Mouse (Mus musculus) heart, postnatal 36 days (tissue): ENCODE measurements around the gene Adipoq. TPM values are rescaled to one million over a fixed set of nuclear protein-coding genes. Genes with fewer than 3 reads are reported as not detected.
"Not testable (repeated sequence)": the region's sequence is repeated elsewhere in the genome, so short reads cannot be mapped to it uniquely, and the experiment has no call there.

Experiments
- DNase-seq, 2 experiments: peaks; one replicate each; pipeline ENCODE4 v3.0.0; 2021 to 2022
- intact Hi-C: fragments of 180-260 bp; cut with DNase I; formaldehyde crosslinking; loops from one replicate; pipeline ENCODE4 v1.15.1; 2025
- total RNA-seq, 2 experiments: library from RNA; stranded (reverse); gene quantifications; 2 replicates each; pipeline ENCODE4 v1.2.3; 2021

Gene Adipoq
- total RNA-seq, 2 experiments from 2014 or later: 3.7 to 11.8 TPM

DNA sequence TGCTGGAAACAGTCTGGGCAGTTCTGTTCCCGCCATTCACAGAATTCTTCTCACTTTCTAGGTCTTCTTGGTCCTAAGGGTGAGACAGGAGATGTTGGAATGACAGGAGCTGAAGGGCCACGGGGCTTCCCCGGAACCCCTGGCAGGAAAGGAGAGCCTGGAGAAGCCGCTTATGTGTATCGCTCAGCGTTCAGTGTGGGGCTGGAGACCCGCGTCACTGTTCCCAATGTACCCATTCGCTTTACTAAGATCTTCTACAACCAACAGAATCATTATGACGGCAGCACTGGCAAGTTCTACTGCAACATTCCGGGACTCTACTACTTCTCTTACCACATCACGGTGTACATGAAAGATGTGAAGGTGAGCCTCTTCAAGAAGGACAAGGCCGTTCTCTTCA, 10.7 kb downstream of the Adipoq start:
- intact Hi-C loops: no loop called here
- no peak for DNase-seq

DNA sequence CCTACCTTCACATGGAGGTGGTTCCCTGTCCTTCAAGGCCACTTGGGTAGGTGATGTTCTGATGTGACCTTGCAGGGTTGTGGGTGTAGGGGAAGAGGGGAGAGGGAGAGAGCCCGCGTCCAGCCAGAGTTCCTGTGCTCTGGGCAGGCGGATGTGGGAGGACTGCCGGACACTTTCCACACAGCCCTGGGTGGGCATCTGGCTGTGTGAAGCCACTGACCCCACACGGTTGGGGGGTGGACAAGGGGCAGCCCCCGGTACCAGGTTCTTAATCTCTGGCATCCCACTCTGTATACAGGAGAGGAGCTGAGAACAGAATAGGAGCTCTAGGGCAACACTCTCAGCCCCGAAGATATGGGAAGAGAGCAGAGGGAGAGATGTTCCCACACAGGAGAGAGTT, 12.0 kb downstream of the Adipoq start:
- no peak for DNase-seq
- intact Hi-C loops: no loop called here

DNA sequence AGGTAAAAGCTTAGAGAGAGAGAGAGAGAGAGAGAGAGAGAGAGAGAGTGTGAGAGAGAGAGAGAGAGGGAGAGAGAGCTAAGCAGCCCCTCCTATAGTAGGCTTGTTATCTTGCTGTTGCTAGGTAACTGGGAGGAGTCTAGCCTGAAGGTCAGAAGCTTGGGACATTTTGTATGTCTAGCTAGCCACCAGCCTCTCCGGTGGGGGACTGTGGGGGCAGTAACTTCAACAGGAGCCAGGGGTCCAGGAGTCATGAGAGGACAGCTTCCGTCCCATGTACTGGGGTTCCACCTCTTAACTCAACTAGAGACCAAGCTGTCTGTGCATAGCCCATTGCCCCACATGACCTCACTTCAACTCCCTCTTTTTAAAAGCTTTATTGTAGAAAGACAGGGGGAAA, 12.6 kb downstream of the Adipoq start:
- intact Hi-C loops: no loop called here
- DNase-seq: no peak

DNA sequence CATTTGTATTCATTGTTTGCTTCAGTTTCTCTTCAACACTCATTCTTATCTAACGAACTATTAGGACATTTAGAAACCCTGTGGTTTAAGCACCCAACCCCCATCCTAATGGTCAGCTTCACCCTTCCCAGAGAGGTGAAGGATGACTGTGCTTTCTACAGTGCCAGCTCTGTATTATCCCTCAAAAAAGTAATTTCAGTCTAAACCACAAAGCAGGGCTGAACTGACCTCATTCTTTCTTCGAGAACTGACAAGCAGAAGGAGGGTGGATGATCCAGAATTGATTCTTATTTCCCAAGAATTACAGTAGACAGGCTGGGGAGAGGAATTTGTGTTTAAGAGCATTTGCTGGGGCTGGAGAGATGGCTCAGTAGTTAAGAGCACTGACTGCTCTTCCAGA, 13.4 kb downstream of the Adipoq start:
- intact Hi-C loops: no loop called here
- no peak for DNase-seq

DNA sequence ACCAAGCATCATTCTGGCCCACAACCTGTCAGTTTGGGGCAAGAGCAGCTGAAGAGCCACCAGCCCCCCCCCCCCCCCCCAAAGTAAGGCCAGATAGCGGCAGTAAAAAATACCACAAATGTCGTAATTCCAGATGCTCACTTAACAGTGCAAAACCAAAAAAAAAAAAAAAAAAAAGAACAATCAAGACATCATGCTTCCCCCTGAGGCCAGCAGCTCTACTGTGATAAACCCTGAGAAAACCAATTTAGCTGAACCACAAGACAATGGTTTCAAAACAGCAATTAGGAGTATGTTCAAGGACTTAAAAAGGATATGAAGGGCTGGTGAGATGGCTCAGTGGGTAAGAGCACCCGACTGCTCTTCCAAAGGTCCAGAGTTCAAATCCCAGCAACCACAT, 15.8 kb downstream of the Adipoq start:
- intact Hi-C loops: no loop called here
- no peak for DNase-seq

DNA sequence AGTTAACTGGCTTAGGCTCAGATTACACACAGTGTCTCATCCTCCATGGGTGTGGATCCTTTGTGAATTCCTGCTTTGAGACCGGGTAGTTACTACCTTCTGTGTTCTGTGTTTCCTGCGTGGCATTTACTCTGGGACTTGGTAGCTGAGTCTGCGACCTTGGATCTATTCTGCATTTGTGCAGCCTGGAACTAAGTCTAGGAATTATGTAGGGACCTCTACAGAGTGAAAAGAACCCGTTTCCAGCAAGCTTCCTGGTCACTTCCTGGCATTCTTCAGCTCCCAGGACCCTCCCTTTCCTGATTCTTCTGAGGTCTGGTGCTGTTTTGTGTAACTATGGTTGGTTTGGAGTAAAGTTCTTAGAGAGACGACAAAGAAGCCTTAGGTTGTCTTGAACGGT, 18.1 kb downstream of the Adipoq start:
- intact Hi-C loops: loop anchor here (2.0 kb wide), 1 partner anchor 50 kb away; no protein-coding TSS in a partner anchor
- DNase-seq: peak; percentile 18

DNA sequence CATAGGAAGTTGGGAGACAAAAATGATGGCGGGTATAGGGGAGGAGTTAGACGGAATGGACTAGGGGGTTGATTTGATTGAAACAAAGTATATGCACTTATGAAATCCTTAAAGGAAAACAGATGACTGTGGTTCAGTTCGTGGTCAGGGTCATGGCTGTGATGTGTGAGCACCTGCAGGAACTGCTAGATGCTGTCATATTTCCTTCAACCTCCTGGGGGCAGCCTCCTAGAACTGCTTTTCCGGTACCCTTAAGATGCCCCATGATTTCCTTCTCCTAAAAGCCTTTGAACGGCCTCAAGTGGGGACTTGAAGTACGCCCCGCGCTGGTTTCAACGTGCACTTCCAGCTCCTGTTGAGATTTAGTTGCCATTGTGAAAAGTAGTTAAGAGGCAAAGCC, 19.1 kb downstream of the Adipoq start:
- DNase-seq: no peak
- intact Hi-C loops: loop anchor here (2.0 kb wide), 1 partner anchor 49 kb away; no protein-coding TSS in a partner anchor

DNA sequence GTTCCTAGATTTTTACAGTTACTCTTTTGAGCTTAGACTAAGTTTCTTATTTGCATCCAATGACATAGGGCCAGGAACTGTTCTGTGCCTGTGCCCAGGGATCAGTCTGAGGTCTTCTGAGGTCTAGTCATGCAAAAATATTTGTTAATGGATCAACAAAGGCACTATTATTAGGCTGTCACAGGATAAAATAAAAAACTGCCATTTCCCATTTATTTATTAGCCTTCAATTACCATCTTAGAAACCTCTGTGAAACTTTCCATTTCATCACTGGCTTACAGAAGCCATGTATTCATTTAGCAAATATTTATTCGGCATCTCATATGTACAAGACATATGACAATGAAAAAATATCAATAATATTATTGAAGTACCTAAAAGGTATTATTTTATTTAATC, 20.3 kb downstream of the Adipoq start:
- intact Hi-C loops: no loop called here
- no peak for DNase-seq

DNA sequence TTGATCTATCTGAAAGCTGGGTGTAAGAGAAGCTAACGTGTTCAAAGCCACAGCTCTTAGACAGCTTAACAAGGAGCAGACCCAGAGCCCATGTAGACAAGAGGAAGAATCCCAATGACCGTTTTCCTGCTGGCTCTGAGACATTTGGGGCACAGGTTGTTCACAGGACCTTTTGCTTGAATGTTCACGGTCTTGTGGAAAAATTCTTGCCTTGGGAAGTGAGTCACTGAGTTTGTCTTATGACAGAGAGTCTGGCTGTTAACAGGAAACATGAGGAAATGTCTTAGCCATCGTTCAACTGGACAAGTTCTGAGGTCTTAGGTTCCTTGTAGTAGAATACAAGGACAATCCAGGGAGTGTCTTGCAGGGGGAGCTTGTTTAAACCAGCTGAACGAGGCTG, 20.7 kb downstream of the Adipoq start:
- intact Hi-C loops: no loop called here
- peak in 1 of 2 experiments; percentile 12 for DNase-seq

DNA sequence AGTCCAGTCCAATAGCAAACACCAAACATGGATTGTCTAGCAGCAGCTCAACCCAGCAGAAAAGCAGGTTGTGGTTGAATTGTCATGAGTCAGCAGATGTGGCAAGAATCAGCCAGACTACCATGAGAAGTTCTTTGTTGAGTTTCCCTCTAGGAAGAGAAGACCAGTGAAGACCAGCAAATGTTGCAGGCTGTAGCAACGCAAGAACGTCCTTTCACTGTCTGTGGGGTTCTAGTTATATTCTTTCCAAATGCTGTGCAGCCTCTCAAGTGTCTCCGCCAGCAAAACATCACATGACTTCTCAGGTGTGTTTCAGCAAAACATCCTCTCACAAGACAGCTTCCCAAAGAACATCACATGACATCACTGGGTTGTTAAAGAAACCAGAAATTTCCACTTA, 24.5 kb downstream of the Adipoq start:
- intact Hi-C loops: no loop called here

DNA sequence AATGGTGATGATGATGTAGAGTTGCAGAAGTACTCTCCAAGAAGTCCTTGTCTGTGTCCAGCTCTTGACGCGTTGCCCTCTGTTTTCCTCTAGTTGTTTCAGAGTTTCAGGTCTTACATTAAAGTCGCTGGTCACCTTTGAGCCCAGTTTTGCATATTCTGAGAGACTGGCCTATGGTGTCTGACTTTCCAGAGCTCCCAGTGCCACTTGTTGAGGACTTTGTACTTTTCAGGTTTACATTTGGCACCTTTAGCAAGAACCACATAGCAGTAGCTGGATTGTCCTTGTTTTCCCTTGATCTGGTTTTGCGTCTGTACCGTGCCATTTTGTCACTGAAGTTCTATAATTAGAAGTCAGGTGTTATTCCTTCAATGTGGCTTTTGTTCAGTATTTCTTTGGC, 27.6 kb downstream of the Adipoq start:
- DNase-seq: no peak
- intact Hi-C loops: no loop called here

More for the DNA sequence above, 24.5 kb downstream of the Adipoq start:
- DNase-seq: no peak

DNA sequence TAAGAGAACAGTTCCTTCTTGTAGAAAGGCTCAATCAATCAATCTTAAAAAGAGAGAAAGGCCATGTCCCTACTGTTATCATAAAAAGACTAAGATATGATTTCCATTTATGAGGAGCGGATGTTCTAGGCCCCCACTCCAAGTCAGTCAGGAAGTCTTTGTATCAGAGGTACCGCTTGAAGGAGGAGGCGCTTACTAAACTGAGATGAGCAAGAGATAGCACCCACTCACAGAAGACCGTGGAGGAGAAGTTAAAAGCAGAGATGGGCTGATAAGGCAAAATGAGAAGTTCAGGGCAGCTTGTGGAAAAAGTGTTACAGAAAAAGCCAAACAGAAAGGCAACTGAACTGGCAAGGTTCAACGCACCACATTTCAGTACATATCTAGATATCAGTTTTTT, 28.5 kb downstream of the Adipoq start:
- intact Hi-C loops: no loop called here

DNA sequence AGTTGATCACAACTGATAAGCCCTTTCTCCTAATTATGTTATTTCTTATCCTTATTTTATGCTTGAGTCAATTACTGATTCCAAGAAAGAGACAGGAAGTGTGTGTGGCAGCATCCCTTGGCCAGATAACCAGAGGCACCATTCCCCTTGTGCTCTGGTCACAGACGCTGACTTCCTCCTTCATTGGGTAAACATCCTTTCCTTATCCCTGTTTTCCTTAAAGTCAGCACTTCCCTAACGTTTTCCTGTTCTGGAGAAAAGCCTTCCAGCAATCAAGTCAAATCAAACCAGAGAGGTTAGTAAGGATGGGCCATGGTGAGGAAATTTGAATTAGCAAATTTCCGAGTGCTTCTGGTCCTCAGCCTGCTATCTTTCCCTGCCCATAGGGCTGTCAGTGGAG, 29.6 kb downstream of the Adipoq start:
- DNase-seq: no peak
- intact Hi-C loops: no loop called here

More for the DNA sequence above, 28.5 kb downstream of the Adipoq start:
- DNase-seq: no peak

DNA sequence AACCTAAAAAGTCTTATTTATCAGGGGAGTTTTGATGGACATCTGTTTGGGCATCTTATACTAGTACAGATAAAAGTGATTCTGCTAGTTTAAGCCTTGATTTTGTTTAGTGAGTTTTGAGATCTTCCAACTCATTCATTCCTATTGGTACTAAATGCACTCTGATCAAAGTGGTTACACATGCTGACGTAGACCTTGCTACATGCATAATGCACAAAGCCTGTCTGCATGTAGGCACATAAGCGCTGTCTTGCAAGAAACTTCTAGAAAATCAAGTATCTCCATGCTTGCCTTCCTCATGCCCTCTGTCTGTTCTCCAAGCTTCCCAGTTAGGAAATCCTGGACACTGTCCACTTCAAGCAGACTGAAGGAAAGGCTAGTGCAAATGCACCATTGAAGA, 31.5 kb downstream of the Adipoq start:
- intact Hi-C loops: no loop called here
- no peak for DNase-seq

DNA sequence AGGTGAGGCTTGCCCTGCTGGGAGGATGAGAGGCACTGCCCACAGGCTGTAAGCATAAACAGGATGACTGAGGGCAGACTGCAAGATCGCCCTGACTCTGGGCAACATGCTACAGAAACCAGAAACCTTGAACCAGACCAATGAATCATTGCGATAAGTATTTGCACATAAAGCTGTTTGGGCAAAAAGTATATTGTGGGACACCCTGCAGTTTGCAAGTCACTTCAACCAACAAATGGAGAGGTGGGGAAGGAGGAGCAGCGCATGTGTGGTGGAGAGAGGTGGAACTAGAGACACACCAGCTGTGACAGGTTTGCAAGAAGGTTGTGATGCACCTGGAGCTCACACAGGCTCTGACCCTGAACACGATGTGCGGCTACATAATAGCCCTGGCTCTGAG, 32.5 kb downstream of the Adipoq start:
- no peak for DNase-seq
- intact Hi-C loops: no loop called here

DNA sequence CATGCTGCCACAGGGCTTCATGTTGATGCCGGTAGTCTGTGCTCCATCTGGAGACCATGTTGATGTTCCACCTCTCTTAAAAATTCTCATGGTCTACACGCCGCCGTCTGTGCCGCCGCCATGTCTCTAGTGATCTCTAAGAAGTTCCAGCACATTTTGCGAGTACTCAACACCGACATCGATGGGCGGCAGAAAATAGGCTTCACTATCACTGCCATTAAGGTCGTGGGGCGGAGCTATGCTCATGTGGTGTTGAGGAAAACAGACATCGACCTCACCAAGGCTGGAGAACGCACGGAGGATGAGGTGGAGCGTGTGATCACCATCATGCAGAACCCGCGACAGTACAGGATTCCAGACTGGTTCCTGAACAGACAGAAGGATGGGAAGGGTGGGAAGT, 33.1 kb downstream of the Adipoq start:
- intact Hi-C loops, DNase-seq: not testable (repeated sequence)

DNA sequence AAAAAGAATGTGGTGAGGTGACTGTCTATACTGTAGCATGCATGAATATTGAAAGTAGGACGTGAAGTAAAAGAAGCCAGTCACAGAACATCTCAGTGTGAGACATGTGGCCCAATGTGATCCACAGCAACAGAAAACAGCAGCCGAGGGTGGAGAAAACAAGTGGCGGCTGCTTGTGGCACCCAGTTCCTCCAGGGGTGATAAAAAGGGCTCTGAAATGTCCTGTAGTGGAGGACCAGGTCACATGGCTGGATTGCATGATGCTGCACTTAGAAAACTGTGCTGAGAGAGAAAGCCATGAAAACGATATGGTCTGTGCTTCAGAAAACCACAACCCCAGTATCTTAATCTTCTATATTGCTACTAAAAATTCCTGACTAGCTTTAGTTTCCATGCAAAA, 34.7 kb downstream of the Adipoq start:
- no peak for DNase-seq
- intact Hi-C loops: no loop called here

DNA sequence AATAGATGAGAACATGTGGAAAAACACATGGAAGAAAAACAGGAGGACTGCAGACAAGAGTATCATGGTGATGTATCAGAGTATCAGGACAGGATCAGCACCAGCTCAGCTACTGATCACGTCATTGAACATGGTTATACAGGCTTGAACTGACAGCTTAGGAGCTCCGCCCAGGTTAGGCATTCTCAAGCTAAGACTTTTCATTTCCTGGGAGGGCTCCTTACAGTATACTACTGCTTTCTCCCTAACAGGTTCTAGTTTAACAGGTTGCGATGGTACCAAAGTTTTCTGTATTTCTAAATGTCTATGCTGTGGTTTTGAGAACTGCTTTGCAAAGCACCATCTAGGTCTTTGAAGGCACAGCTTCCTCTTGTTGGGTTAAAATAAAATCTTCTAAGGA, 35.2 kb downstream of the Adipoq start:
- intact Hi-C loops: no loop called here

DNA sequence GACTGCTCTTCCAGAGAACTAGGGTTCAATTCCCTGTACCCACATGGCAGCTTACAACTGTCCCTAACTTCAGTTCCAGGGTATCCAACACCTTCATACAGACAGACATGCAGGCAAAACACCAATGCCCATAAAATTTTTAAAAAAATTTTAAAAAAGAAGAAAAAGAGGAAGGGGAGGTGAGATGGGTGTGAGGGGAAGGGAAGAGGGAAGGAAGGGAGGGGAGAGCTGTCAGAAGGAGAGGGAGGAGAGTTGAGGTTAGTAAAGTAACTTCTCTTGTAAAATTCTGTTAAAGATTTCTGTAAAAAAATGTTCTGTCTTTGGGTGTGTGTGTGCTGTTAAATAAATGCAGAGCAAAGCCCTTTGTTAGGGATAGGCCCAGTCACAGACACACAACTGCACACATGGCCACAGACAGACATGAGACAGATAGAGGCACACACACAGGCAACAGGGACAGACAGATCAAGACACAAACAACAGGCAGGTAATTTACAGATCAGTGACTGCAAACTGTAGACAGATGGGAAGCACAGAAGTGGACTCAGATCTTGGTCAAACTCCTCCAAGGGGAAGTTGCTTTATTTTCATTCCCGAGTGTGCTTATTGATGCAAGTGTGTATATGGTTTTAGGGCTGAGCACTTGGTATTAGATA, 35.7 kb downstream of the Adipoq start:
- no peak for DNase-seq
- intact Hi-C loops: no loop called here

More for the DNA sequence above, 35.2 kb downstream of the Adipoq start:
- DNase-seq: no peak

DNA sequence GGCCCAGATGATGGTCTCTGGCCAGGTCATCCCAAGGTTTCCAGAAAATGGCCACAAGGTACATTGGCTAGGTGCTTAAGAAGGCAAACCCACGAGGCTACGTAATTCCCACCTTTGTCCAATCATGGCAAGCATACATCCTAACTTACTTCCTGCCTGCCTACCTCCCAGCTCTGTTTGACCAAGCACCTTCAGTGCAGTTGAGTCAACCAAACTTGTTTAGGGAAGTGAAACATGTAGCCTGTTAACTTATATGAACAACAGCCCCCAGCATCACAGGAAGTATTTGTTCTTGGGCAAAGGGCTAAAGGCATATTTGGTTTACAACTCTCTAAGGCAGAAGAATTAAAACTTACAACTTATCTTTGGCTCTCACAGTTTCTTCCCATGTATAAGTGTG, 39.5 kb downstream of the Adipoq start:
- intact Hi-C loops: no loop called here
- no peak for DNase-seq

DNA sequence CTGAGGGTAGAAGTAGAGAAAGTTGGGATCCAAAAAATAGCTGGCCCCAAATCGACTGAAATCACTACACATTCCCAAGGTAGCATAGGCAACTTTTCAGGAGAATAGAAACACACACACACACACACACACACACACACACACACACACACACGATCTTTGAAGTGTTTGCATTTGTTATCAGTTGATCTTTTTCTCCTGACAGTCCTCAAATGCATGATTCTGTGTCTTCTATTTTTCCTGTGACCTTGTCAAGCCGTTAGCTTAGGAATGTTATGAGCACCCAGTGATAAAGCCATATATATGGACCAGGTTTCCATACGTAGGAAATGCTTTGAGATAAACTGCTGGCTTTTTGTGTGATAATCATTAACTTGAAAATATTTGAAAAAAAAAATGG, 40.1 kb downstream of the Adipoq start:
- intact Hi-C loops: no loop called here

DNA sequence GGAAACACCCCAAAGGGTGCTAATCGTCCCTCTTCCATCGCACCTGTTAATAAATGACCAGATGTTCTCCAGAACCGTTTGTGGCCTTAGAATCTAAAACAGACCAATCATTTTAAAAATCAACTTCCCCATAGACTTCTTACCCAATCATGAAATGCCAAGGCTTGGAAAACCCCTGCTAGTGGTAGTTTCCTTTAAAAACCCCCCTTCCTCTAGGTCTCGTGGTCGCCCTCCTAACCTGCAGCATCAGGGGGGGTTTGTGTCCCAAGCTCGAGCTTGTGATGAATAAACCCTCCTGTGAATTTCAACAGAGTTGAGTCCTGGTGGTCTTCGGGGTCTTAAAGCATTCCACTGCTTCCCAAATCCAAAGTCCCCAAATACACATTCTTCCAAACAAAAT, 41.6 kb downstream of the Adipoq start:
- DNase-seq: no peak
- intact Hi-C loops: no loop called here

More for the DNA sequence above, 40.1 kb downstream of the Adipoq start:
- DNase-seq: no peak

DNA sequence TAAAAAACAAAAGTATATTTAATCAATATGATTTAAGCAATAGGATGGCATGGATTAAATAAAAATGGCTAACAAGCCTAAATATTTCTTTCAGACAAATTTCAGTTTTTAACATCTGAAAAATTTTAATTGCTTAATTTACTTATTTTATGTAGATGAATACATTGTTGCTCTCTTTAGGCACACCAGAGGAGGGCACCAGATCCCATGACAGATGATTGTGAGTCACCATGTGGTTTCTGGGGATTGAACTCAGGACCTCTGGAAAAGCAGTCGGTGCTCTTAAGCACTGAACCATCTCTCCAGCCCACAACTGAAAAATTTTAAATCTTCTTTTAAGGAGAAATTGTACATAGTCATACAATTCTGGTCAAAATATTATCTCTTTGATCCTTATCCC, 43.3 kb downstream of the Adipoq start:
- no peak for DNase-seq
- intact Hi-C loops: loop anchor here (2.0 kb wide), 1 partner anchor 15 kb away; no protein-coding TSS in a partner anchor
